Mouse (Mus musculus) neural tube, embryonic 13.5 days (tissue): ENCODE data around the gene Hist3h2a. TPM values are rescaled to one million over a fixed set of nuclear protein-coding genes. Genes with fewer than 3 reads are reported as not detected.

ENCODE experiments used
- ATAC-seq: fragments of 200-750 bp; cut with Nextera tagmentation; 2 replicates; pipeline ENCODE4 v1.8.0; 2017; ENCODE audit warnings: low read depth, mild to moderate bottlenecking, moderate TSS enrichment, moderate library complexity
- H3K27ac ChIP-seq: fragments of 300-500 bp; sonication (generic); replicated peaks from 2 replicates; pipeline ENCODE4 v1.5.1; 2015; ENCODE audit warnings: moderate library complexity, mild to moderate bottlenecking, inconsistent platforms
- H3K27me3 ChIP-seq: fragments of 300-500 bp; sonication (generic); 2 replicates; pipeline ENCODE4 v1.6.1; 2015; ENCODE audit warnings: mild to moderate bottlenecking, inconsistent platforms
- H3K36me3 ChIP-seq: fragments of 300-500 bp; sonication (generic); 2 replicates; pipeline ENCODE4 v1.6.1; 2015; ENCODE audit warnings: mild to moderate bottlenecking, inconsistent platforms
- H3K4me1 ChIP-seq: fragments of 300-500 bp; sonication (generic); replicated peaks from 2 replicates; pipeline ENCODE4 v1.6.1; 2015; ENCODE audit warnings: inconsistent platforms
- H3K4me2 ChIP-seq: fragments of 300-500 bp; sonication (generic); 2 replicates; pipeline ENCODE4 v1.6.1; 2015; ENCODE audit warnings: inconsistent platforms, mild to moderate bottlenecking, moderate library complexity
- H3K4me3 ChIP-seq: fragments of 300-500 bp; sonication (generic); 2 replicates; pipeline ENCODE4 v1.5.1; 2015; ENCODE audit warnings: mild to moderate bottlenecking, inconsistent platforms
- H3K9ac ChIP-seq: fragments of 300-500 bp; sonication (generic); 2 replicates; pipeline ENCODE4 v1.6.1; 2015; ENCODE audit warnings: moderate library complexity, mild to moderate bottlenecking, inconsistent platforms
- H3K9me3 ChIP-seq: fragments of 300-500 bp; sonication (generic); 2 replicates; pipeline ENCODE4 v1.6.1; 2016; ENCODE audit warnings: inconsistent platforms
- WGBS: fragments of 180-500 bp; shearing (Covaris S2); methylation state at CpG from one replicate; pipeline ENCODE4 v1.1.7; 2015; 5-methylcytosine and 5-hydroxymethylcytosine counted together
- microRNA-seq: library from miRNA; unstranded; fragments of <30 nt; microRNA quantifications from one replicate; pipeline ENCODE4, GENCODE M21; 2016
- polyA plus RNA-seq: library from polyadenylated mRNA; unstranded; fragments of >200 nt; fragmentation: Nextera tagmentation; extraction: Ambion mirVana; gene quantifications from 2 replicates; pipeline ENCODE4 v1.2.1, GENCODE M21; 2015

Hist3h2a gene
- polyA plus RNA-seq, 1 experiment from 2014 or later, result 126 TPM

DNA sequence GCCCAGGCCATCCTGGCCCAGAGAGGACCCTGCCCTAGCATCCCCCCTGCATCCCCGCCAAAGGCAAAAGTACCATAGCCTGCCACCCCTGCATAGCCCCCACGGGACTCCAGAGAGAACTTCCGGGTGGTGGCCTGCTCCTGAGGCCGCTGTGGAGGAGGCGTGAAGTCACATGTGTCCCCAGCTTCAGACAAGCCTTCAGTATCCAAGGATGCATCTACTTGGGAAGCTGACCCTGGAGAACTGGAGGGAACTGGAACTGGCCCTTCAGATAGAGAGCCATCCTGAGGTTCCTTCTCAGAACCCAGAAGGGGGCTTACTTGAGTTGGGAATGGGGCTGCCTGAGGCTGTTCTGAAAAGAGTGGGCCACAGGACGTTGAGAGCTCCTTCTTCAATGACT, 45.3 kb downstream of the Hist3h2a start:
- Histone ChIP-seq H3K4me1 (peaks cover 2% of the 10 kb centered on the region), H3K9me3 (no peaks in the 10 kb centered on the region), H3K27ac (no peak overlapping the region), H3K36me3 (no peaks in the 10 kb centered on the region), H3K4me3 (no peak overlapping the region), H3K27me3 (peaks cover 18% of the 10 kb centered on the region), H3K4me2 (no peak overlapping the region), H3K9ac (no peak overlapping the region)
- WGBS, result 76% methylated on average over 6 of the region's 6 CpGs
- no peak for ATAC-seq

DNA sequence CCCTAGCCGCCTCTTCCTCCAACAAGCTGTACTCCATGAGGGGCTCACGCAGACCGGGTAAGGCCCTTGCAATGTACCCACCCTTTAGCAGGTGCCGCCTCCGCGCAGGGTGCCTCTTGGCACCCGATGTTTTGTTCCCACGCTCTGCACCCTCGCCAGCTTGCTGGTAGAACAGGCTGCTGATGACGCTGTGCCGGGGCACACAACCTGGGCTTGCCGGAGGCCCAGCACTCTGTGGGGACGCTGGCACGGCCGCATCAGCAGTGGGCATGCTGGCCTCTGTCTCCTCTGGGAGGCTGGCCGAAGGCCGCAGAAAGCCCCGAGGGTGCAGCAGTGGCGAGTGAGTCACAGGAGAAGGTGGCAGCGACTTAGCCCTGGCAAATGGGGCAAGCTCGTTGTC, 46.1 kb downstream of the Hist3h2a start:
- Histone ChIP-seq H3K4me3 (no peak overlapping the region), H3K4me1 (no peaks in the 10 kb centered on the region), H3K9ac (no peak overlapping the region), H3K4me2 (no peak overlapping the region), H3K9me3 (no peaks in the 10 kb centered on the region), H3K36me3 (no peaks in the 10 kb centered on the region), H3K27me3 (peaks cover 10% of the 10 kb centered on the region), H3K27ac (no peak overlapping the region)
- 87% methylated on average over 21 of the region's 21 CpGs for WGBS
- ATAC-seq, result no peak

DNA sequence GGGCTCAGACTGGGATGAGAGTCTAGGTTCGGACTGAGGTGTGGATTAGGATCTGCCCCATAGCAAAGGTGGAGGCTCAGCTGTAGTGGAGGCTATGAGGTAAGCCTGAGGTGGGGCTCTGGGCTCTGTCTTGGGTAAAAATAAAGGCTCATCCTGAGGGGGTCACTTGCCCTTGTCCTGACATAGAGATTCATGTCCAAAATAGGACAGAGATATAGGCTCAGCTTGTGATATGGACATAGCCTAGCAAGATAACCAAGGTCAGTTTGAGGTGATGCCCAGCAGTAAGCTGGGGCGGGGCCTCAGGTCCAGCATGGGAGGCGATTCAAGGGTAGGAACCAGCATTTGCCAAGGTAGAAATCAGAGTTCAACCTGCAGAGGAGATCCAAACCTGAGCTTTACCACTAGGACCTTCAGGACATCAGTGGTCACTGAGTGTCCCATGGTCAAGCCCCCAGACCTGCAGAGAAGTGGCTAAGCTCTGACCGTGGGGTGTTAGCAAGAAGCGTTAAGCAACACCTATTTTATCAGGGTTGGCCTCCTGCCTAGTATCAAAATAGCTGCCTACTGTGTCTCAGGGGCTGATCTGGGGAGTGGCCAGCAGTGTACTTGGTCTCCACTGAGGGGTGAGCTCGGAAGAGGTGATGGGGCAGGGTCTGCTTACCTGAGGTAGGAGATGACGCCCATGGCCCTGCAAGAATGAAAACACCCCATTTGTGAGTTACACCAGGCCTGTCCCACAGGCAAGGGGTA, 48.0 kb downstream of the Hist3h2a start:
- Histone ChIP-seq H3K4me3 (no peak overlapping the region), H3K36me3 (no peaks in the 10 kb centered on the region), H3K4me2 (no peak overlapping the region), H3K27me3 (0 out of 2 replicates have a peak, but pooled peaks cover 5% of the 10 kb centered on the region), H3K27ac (no peak overlapping the region), H3K4me1 (no peaks in the 10 kb centered on the region), H3K9ac (no peak overlapping the region), H3K9me3 (no peaks in the 10 kb centered on the region)
- 88% methylated on average over 7 of the region's 7 CpGs for WGBS
- ATAC-seq, result no peak

Small RNA genes lying within 50 kb of the gene (microRNA-seq; reads per million reads assigned to microRNA genes)
- not detected for gene Gm44313

Other genes starting within 250 kb of the Hist3h2a start
- not detected in 2 replicates for gene Olfr318, start 230.7 kb upstream of the Hist3h2a start, polyA plus RNA-seq
- 0.14 and 0.20 TPM in 2 replicates for gene Olfr317, start 215.5 kb upstream of the Hist3h2a start, polyA plus RNA-seq
- gene Olfr316, start 202.0 kb upstream of the Hist3h2a start, polyA plus RNA-seq, result not detected in 2 replicates
- gene Olfr315, start 181.5 kb upstream of the Hist3h2a start, polyA plus RNA-seq, result not detected in 2 replicates
- not detected in 2 replicates for gene Olfr314, start 171.7 kb upstream of the Hist3h2a start, polyA plus RNA-seq
- gene Fam183b, start 152.7 kb upstream of the Hist3h2a start, polyA plus RNA-seq, result 7.7 and 7.8 TPM in 2 replicates
- not detected in 2 replicates for gene Olfr313, start 139.7 kb upstream of the Hist3h2a start, polyA plus RNA-seq
- not detected in 2 replicates for gene Olfr312, start 125.4 kb upstream of the Hist3h2a start, polyA plus RNA-seq
- not detected in 2 replicates for gene Olfr311, start 115.4 kb upstream of the Hist3h2a start, polyA plus RNA-seq
- 19.1 and 22.3 TPM in 2 replicates for gene Gm12258, start 107.5 kb upstream of the Hist3h2a start, polyA plus RNA-seq
- gene 2810021J22Rik, start 87.5 kb upstream of the Hist3h2a start, polyA plus RNA-seq, result 11.1 and 13.0 TPM in 2 replicates
- 6.3 and 7.8 TPM in 2 replicates for gene Zfp39, start 50.5 kb upstream of the Hist3h2a start, polyA plus RNA-seq
- gene Btnl10, start 36.8 kb upstream of the Hist3h2a start, polyA plus RNA-seq, result not detected in 2 replicates
- gene Rnf187, start 15.8 kb upstream of the Hist3h2a start, polyA plus RNA-seq, result 576 and 601 TPM in 2 replicates
- 278 and 296 TPM in 2 replicates for gene Hist3h2ba, start 5.8 kb upstream of the Hist3h2a start, polyA plus RNA-seq
- gene Trim17, start within 50 bp of the Hist3h2a start, polyA plus RNA-seq, result 0.90 and 1.3 TPM in 2 replicates
- gene Trim11, start 23.4 kb downstream of the Hist3h2a start, polyA plus RNA-seq, result 19.7 and 20.2 TPM in 2 replicates
- 0.27 and 0.55 TPM in 2 replicates for gene Obscn, start 181.7 kb downstream of the Hist3h2a start, polyA plus RNA-seq
- gene Iba57, start 209.1 kb downstream of the Hist3h2a start, polyA plus RNA-seq, result 6.0 and 6.3 TPM in 2 replicates
- gene Gjc2, start 228.5 kb downstream of the Hist3h2a start, polyA plus RNA-seq, result 0.17 TPM in 1 of 2 replicates, not detected in the other
- gene Guk1, start 237.5 kb downstream of the Hist3h2a start, polyA plus RNA-seq, result 179 and 191 TPM in 2 replicates
- 89.9 and 95.6 TPM in 2 replicates for gene Mrpl55, start 247.8 kb downstream of the Hist3h2a start, polyA plus RNA-seq